Mouse (Mus musculus) liver, embryonic 15.5 days (tissue): Measurements from ENCODE around the gene Naa30. TPM values are rescaled to one million over a fixed set of nuclear protein-coding genes. Genes with fewer than 3 reads are reported as not detected.

Experiments
- ATAC-seq: fragments of 200-750 bp; cut with Nextera tagmentation; 2 replicates; pipeline ENCODE4 v1.8.0; 2017; ENCODE audit warnings: moderate number of reproducible peaks, mild to moderate bottlenecking, moderate library complexity; ENCODE audit not compliant: insufficient read depth
- H3K27ac ChIP-seq: fragments of 300-500 bp; sonication (generic); replicated peaks from 2 replicates; pipeline ENCODE4 v1.5.1; 2015; ENCODE audit warnings: mild to moderate bottlenecking, inconsistent platforms
- H3K27me3 ChIP-seq: fragments of 300-500 bp; sonication (generic); 2 replicates; pipeline ENCODE4 v1.6.1; 2015; ENCODE audit warnings: mild to moderate bottlenecking, inconsistent platforms
- H3K36me3 ChIP-seq: fragments of 300-500 bp; sonication (generic); replicated peaks from 2 replicates; pipeline ENCODE4 v1.6.1; 2015; ENCODE audit warnings: moderate library complexity, mild to moderate bottlenecking, inconsistent platforms
- H3K4me1 ChIP-seq: fragments of 300-500 bp; sonication (generic); replicated peaks from 2 replicates; pipeline ENCODE4 v1.6.1; 2015; ENCODE audit warnings: inconsistent platforms
- H3K4me2 ChIP-seq: fragments of 300-500 bp; sonication (generic); 2 replicates; pipeline ENCODE4 v1.6.1; 2015; ENCODE audit warnings: moderate library complexity, mild to moderate bottlenecking, inconsistent platforms
- H3K4me3 ChIP-seq: fragments of 300-500 bp; sonication (generic); replicated peaks from 2 replicates; pipeline ENCODE4 v1.5.1; 2015; ENCODE audit warnings: mild to moderate bottlenecking, inconsistent platforms
- H3K9ac ChIP-seq: fragments of 300-500 bp; sonication (generic); 2 replicates; pipeline ENCODE4 v1.6.1; 2015; ENCODE audit warnings: moderate library complexity, mild to moderate bottlenecking, inconsistent platforms
- H3K9me3 ChIP-seq: fragments of 300-500 bp; sonication (generic); replicated peaks from 2 replicates; pipeline ENCODE4 v1.6.1; 2016; ENCODE audit warnings: inconsistent platforms
- WGBS: fragments of 180-500 bp; shearing (Covaris S2); methylation state at CpG from one replicate; pipeline ENCODE4 v1.1.7; 2015; ENCODE audit warnings: mixed read lengths; ENCODE audit not compliant: insufficient replicate concordance; 5-methylcytosine and 5-hydroxymethylcytosine counted together
- polyA plus RNA-seq: library from polyadenylated mRNA; unstranded; fragments of >200 nt; fragmentation: Nextera tagmentation; extraction: Ambion mirVana; gene quantifications from 2 replicates; pipeline ENCODE4 v1.2.1, GENCODE M21; 2015

Naa30 gene
- polyA plus RNA-seq, result 3.9 and 4.2 TPM in 2 replicates

GRCm38 (mm10) chr14:49171867-49172581 lies at the start of gene Naa30:
Gene Naa30, plus strand, starts transcription at chr14:49172226.
- Histone ChIP-seq H3K36me3 (no peaks in the 10 kb centered on the region), H3K27me3 (no peaks in the 10 kb centered on the region), H3K27ac (peak within 1 kb of the TSS; percentile 84), H3K9ac (peak within 1 kb of the TSS; percentile 91), H3K4me2 (peak within 1 kb of the TSS; percentile 95), H3K9me3 (no peaks in the 10 kb centered on the region), H3K4me3 (peak within 1 kb of the TSS; percentile 95), H3K4me1 (peaks cover 32% of the 10 kb centered on the region)
- under 1% methylated on average over 48 of the region's 86 CpGs for WGBS
- ATAC-seq, result peak; percentile 94

- WGBS, result 75% methylated on average over 23 of the region's 23 CpGs
- no peak overlapping the region for H3K4me3 ChIP-seq
- ATAC-seq, result no peak
- no peak overlapping the region for H3K27ac ChIP-seq
- H3K9ac ChIP-seq, result no peak overlapping the region
- no peaks in the 10 kb centered on the region for H3K4me1 ChIP-seq
- H3K4me2 ChIP-seq, result no peak overlapping the region
- H3K36me3 ChIP-seq, result no peaks in the 10 kb centered on the region
- no peaks in the 10 kb centered on the region for H3K9me3 ChIP-seq
- H3K27me3 ChIP-seq, result no peaks in the 10 kb centered on the region
Observed at GRCm38 (mm10) chr14:49127162-49127779, 44.8 kb upstream of the Naa30 start.

- Histone ChIP-seq H3K4me2 (no peak overlapping the region), H3K4me1 (no peaks in the 10 kb centered on the region), H3K9me3 (no peaks in the 10 kb centered on the region), H3K4me3 (no peak overlapping the region), H3K27me3 (no peaks in the 10 kb centered on the region), H3K36me3 (no peaks in the 10 kb centered on the region), H3K9ac (no peak overlapping the region), H3K27ac (no peak overlapping the region)
- 54% methylated on average over 10 of the region's 10 CpGs for WGBS
- no peak for ATAC-seq
Observed at GRCm38 (mm10) chr14:49128544-49129263, 43.3 kb upstream of the Naa30 start.

GRCm38 (mm10) chr14:49132391-49132790 lies 39.6 kb upstream of the Naa30 start:
- Histone ChIP-seq H3K9me3 (no peaks in the 10 kb centered on the region), H3K27me3 (no peaks in the 10 kb centered on the region), H3K4me3 (no peak overlapping the region), H3K9ac (no peak overlapping the region), H3K4me2 (no peak overlapping the region), H3K4me1 (no peaks in the 10 kb centered on the region), H3K36me3 (no peaks in the 10 kb centered on the region), H3K27ac (no peak overlapping the region)
- ATAC-seq, result no peak
- WGBS, result 50% methylated on average over 3 of the region's 3 CpGs

GRCm38 (mm10) chr14:49138171-49138570 lies 33.9 kb upstream of the Naa30 start:
- 16% methylated on average over 1 of the region's 1 CpGs for WGBS
- ATAC-seq, result no peak

GRCm38 (mm10) chr14:49140756-49141155 lies 31.3 kb upstream of the Naa30 start:
- no peaks in the 10 kb centered on the region for H3K4me1 ChIP-seq
- no peaks in the 10 kb centered on the region for H3K36me3 ChIP-seq
- H3K27me3 ChIP-seq, result no peaks in the 10 kb centered on the region
- H3K27ac ChIP-seq, result no peak overlapping the region
- H3K9ac ChIP-seq, result no peak overlapping the region
- 70% methylated on average over 7 of the region's 7 CpGs for WGBS
- no peaks in the 10 kb centered on the region for H3K9me3 ChIP-seq
- no peak overlapping the region for H3K4me2 ChIP-seq
- ATAC-seq, result no peak
- H3K4me3 ChIP-seq, result no peak overlapping the region

More at GRCm38 (mm10) chr14:49138171-49138570, 33.9 kb upstream of the Naa30 start:
- Histone ChIP-seq H3K4me2 (no peak overlapping the region), H3K9me3 (no peaks in the 10 kb centered on the region), H3K9ac (no peak overlapping the region), H3K4me3 (no peak overlapping the region), H3K27me3 (no peaks in the 10 kb centered on the region), H3K4me1 (no peaks in the 10 kb centered on the region), H3K36me3 (no peaks in the 10 kb centered on the region), H3K27ac (no peak overlapping the region)

- H3K27me3 ChIP-seq, result no peaks in the 10 kb centered on the region
- no peak overlapping the region for H3K9ac ChIP-seq
- ATAC-seq, result no peak
- no peak overlapping the region for H3K4me3 ChIP-seq
- H3K36me3 ChIP-seq, result no peaks in the 10 kb centered on the region
- 24% methylated on average over 7 of the region's 7 CpGs for WGBS
- no peak overlapping the region for H3K27ac ChIP-seq
- no peaks in the 10 kb centered on the region for H3K9me3 ChIP-seq
- H3K4me2 ChIP-seq, result no peak overlapping the region
- no peaks in the 10 kb centered on the region for H3K4me1 ChIP-seq
Observed at GRCm38 (mm10) chr14:49153801-49154200, 18.2 kb upstream of the Naa30 start.

- H3K9ac ChIP-seq, result no peak overlapping the region
- H3K4me3 ChIP-seq, result no peak overlapping the region
- no peak overlapping the region for H3K4me2 ChIP-seq
- 48% methylated on average over 5 of the region's 5 CpGs for WGBS
- H3K4me1 ChIP-seq, result no peaks in the 10 kb centered on the region
- no peaks in the 10 kb centered on the region for H3K36me3 ChIP-seq
- no peaks in the 10 kb centered on the region for H3K27me3 ChIP-seq
- ATAC-seq, result no peak
- H3K27ac ChIP-seq, result no peak overlapping the region
- no peaks in the 10 kb centered on the region for H3K9me3 ChIP-seq
Observed at GRCm38 (mm10) chr14:49155572-49155971, 16.5 kb upstream of the Naa30 start.

- no peak overlapping the region for H3K27ac ChIP-seq
- no peak for ATAC-seq
- H3K27me3 ChIP-seq, result no peaks in the 10 kb centered on the region
- H3K4me2 ChIP-seq, result no peak overlapping the region
- no peaks in the 10 kb centered on the region for H3K4me1 ChIP-seq
- H3K4me3 ChIP-seq, result no peak overlapping the region
- no peaks in the 10 kb centered on the region for H3K36me3 ChIP-seq
- 60% methylated on average over 16 of the region's 16 CpGs for WGBS
- H3K9me3 ChIP-seq, result no peaks in the 10 kb centered on the region
- no peak overlapping the region for H3K9ac ChIP-seq
Observed at GRCm38 (mm10) chr14:49158143-49158925, 13.7 kb upstream of the Naa30 start.

GRCm38 (mm10) chr14:49171286-49171685 lies 740 bp upstream of the Naa30 start:
- Histone ChIP-seq H3K36me3 (no peaks in the 10 kb centered on the region), H3K9me3 (no peaks in the 10 kb centered on the region), H3K27ac (peak overlapping the region; percentile 84), H3K9ac (no peak overlapping the region), H3K4me3 (peak overlapping the region; percentile 95), H3K4me2 (peak overlapping the region; percentile 95), H3K4me1 (peaks cover 32% of the 10 kb centered on the region), H3K27me3 (no peaks in the 10 kb centered on the region)
- WGBS, result 32% methylated on average over 8 of the region's 8 CpGs
- no peak for ATAC-seq
